Mouse (Mus musculus) megakaryocyte-erythroid progenitor cell, adult 5-6 weeks (primary cell): ENCODE measurements around the gene Gm49339. TPM values are rescaled to one million over a fixed set of nuclear protein-coding genes. Genes with fewer than 3 reads are reported as not detected.
"Not testable (repeated sequence)": the region's sequence is repeated elsewhere in the genome, so short reads cannot be mapped to it uniquely, and the experiment has no call there.

Experiments
- ATAC-seq: replicated peaks from 2 replicates; pipeline ENCODE4 v1.8.0; 2016; ENCODE audit warnings: mild to moderate bottlenecking, inconsistent platforms; ENCODE audit not compliant: severe bottlenecking, poor library complexity, low FRiP score, low TSS enrichment
- total RNA-seq, 2 experiments: library from RNA; stranded (forward) in 1 of 2; stranded (reverse) in 1 of 2; fragments of 200-1000, 215-1000 nt in 1 of 2; fragments of >200 nt in 1 of 2; fragmentation: Nextera tagmentation in 1 of 2; gene quantifications; 2 replicates each; pipeline ENCODE4 v1.2.3; 2014 to 2017

The Gm49339 gene
- not detected in 2 replicates for total RNA-seq (2014; fragmentation: Nextera tagmentation)
- not detected in 2 replicates for total RNA-seq (2017)

- 0 out of 2 replicates have a peak, but pooled peaks have one; percentile 18 for ATAC-seq
Measured at GRCm38 (mm10) chr10:51480397-51480796, at the start of gene Gm49339, which contains the start of gene Lilr4b. Gene Gm49339 (plus strand): TSS chr10:51480612. Gene Lilr4b (plus strand): TSS chr10:51480632.

- ATAC-seq = peak; percentile 88
Measured at GRCm38 (mm10) chr10:51432940-51433339, 47.5 kb upstream of the Gm49339 start.

GRCm38 (mm10) chr10:51435684-51436083 is 44.7 kb upstream of the Gm49339 start:
- no peak for ATAC-seq

GRCm38 (mm10) chr10:51451610-51452009 is 28.8 kb upstream of the Gm49339 start:
- no peak for ATAC-seq

GRCm38 (mm10) chr10:51453616-51454298 is 26.7 kb upstream of the Gm49339 start:
- 0 out of 2 replicates have a peak, but pooled peaks have one; percentile 44 for ATAC-seq

GRCm38 (mm10) chr10:51454365-51454764 is 26.0 kb upstream of the Gm49339 start:
- ATAC-seq = no peak

GRCm38 (mm10) chr10:51455762-51456161 is 24.6 kb upstream of the Gm49339 start:
- no peak for ATAC-seq

- no peak for ATAC-seq
Measured at GRCm38 (mm10) chr10:51456369-51456768, 24.0 kb upstream of the Gm49339 start.

- ATAC-seq = not testable (repeated sequence)
Measured at GRCm38 (mm10) chr10:51463800-51464199, 16.6 kb upstream of the Gm49339 start.

- not testable (repeated sequence) for ATAC-seq
Measured at GRCm38 (mm10) chr10:51490691-51491090, 10.3 kb downstream of the Gm49339 start, which contains the start of gene Lilrb4a. Gene Lilrb4a (plus strand): TSS chr10:51490956.

- no peak for ATAC-seq
Measured at GRCm38 (mm10) chr10:51520021-51520420, 39.6 kb downstream of the Gm49339 start.

- ATAC-seq = no peak
Measured at GRCm38 (mm10) chr10:51521453-51521852, 41.0 kb downstream of the Gm49339 start.

- ATAC-seq = no peak
Measured at GRCm38 (mm10) chr10:51526090-51526489, 45.7 kb downstream of the Gm49339 start.

GRCm38 (mm10) chr10:51526633-51527032 is 46.2 kb downstream of the Gm49339 start:
- ATAC-seq = no peak

- ATAC-seq = peak; percentile 81
Measured at GRCm38 (mm10) chr10:51528840-51529434, 48.5 kb downstream of the Gm49339 start.

- ATAC-seq = peak; percentile 80
Measured at GRCm38 (mm10) chr10:51529497-51529896, 49.1 kb downstream of the Gm49339 start.

GRCm38 (mm10) chr10:51530813-51531212 is 50.4 kb downstream of the Gm49339 start:
- no peak for ATAC-seq
